Mouse (Mus musculus) embryonic facial prominence, embryonic 14.5 days (tissue): Measurements from ENCODE around the gene Fhad1. TPM values are rescaled to one million over a fixed set of nuclear protein-coding genes. Genes with fewer than 3 reads are reported as not detected.
A peak's percentile ranks its signal among the peaks of the same experiment; 100 is the strongest.
"Not testable (repeated sequence)": the region's sequence is repeated elsewhere in the genome, so short reads cannot be mapped to it uniquely, and the experiment has no call there.

Experiments
- ATAC-seq: fragments of 200-750 bp; cut with Nextera tagmentation; 2 replicates; pipeline ENCODE4 v1.8.0; 2017; ENCODE audit warnings: low read depth, moderate number of reproducible peaks, moderate TSS enrichment
- DNase-seq: peaks from one replicate; pipeline ENCODE4 v3.0.0-alpha.2; 2015; ENCODE audit warnings: low spot score
- H3K27ac ChIP-seq: fragments of 300-500 bp; sonication (generic); replicated peaks from 2 replicates; pipeline ENCODE4 v1.5.1; 2014; ENCODE audit warnings: low read depth, mild to moderate bottlenecking, low read length, moderate library complexity
- H3K27me3 ChIP-seq: fragments of 300-500 bp; sonication (generic); replicated peaks from 2 replicates; pipeline ENCODE4 v1.6.1; 2014; ENCODE audit warnings: low read length; ENCODE audit not compliant: control insufficient read depth, insufficient read depth
- H3K36me3 ChIP-seq: fragments of 300-500 bp; sonication (generic); 2 replicates; pipeline ENCODE4 v1.6.1; 2014; ENCODE audit warnings: low read length, mixed read lengths; ENCODE audit not compliant: control insufficient read depth, insufficient read depth
- H3K4me1 ChIP-seq: fragments of 300-500 bp; sonication (generic); 2 replicates; pipeline ENCODE4 v1.6.1; 2014; ENCODE audit warnings: antibody characterized with exemption, low read length; ENCODE audit not compliant: control insufficient read depth, insufficient read depth
- H3K4me2 ChIP-seq: fragments of 300-500 bp; sonication (generic); 2 replicates; pipeline ENCODE4 v1.6.1; 2014; ENCODE audit warnings: low read depth, mild to moderate bottlenecking, low read length, moderate library complexity, mixed read lengths
- H3K4me3 ChIP-seq: fragments of 300-500 bp; sonication (generic); 2 replicates; pipeline ENCODE4 v1.5.1; 2014; ENCODE audit warnings: low read depth, mild to moderate bottlenecking, low read length
- H3K9ac ChIP-seq: fragments of 300-500 bp; sonication (generic); 2 replicates; pipeline ENCODE4 v1.6.1; 2014; ENCODE audit warnings: low read depth, mild to moderate bottlenecking, low read length, moderate library complexity, mixed read lengths
- H3K9me3 ChIP-seq: fragments of 300-500 bp; sonication (generic); 2 replicates; pipeline ENCODE4 v1.6.1; 2016; ENCODE audit warnings: low read length; ENCODE audit not compliant: control insufficient read depth
- WGBS: fragments of 180-500 bp; shearing (Covaris S2); extraction: QIAGEN DNeasy Blood & Tissue Kit; methylation state at CpG from one replicate; pipeline ENCODE4 v1.1.7; 2014; 5-methylcytosine and 5-hydroxymethylcytosine counted together
- polyA plus RNA-seq: library from polyadenylated mRNA; unstranded; fragments of >200 nt; fragmentation: Nextera tagmentation; extraction: Ambion mirVana; gene quantifications from 2 replicates; pipeline ENCODE4 v1.2.1, GENCODE M21; 2014

Fhad1 gene
- polyA plus RNA-seq, 1 experiment from 2014 or later, result 6.8 TPM

DNA sequence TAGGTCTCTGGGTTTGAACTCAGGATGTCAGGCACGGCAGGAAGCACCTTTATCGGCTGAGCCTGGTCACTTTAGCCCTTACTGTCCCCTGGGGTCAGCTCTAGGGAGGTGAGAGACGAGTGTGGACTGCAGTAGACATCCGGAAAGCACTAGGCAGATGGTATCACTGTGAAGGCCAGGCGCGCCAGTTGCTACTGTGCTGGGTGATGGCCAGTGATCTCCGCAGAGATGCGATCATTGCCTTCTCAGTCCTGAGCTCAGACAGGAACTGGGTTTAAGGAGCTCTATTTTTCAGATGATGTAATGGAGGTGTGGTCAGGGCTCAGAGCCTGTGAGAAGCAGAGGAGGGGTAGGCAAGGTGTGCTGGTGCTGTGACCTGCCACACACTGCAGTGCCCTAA lies 40.7 kb upstream of the Fhad1 start:
- no peak overlapping the region for H3K27ac ChIP-seq
- ATAC-seq, result no peak
- 80% methylated on average over 8 of the region's 8 CpGs for WGBS

GRCm38 (mm10) chr4:142054580-142054979 lies 39.7 kb upstream of the Fhad1 start:
- H3K36me3 ChIP-seq, result no peaks in the 10 kb centered on the region
- no peak for DNase-seq
- H3K9ac ChIP-seq, result no peak overlapping the region
- no peaks in the 10 kb centered on the region for H3K9me3 ChIP-seq
- H3K4me3 ChIP-seq, result no peak overlapping the region
- no peak overlapping the region for H3K4me2 ChIP-seq
- no peak for ATAC-seq
- 83% methylated on average over 11 of the region's 11 CpGs for WGBS
- no peak overlapping the region for H3K27ac ChIP-seq
- H3K4me1 ChIP-seq, result peaks cover 9% of the 10 kb centered on the region; the same call in 1 of the 2 replicates
- H3K27me3 ChIP-seq, result no peaks in the 10 kb centered on the region

More for the DNA sequence above, 40.7 kb upstream of the Fhad1 start:
- Histone ChIP-seq H3K4me2 (no peak overlapping the region), H3K4me3 (no peak overlapping the region), H3K36me3 (no peaks in the 10 kb centered on the region), H3K9me3 (no peaks in the 10 kb centered on the region), H3K4me1 (peaks cover 9% of the 10 kb centered on the region; the same call in 1 of the 2 replicates), H3K27me3 (no peaks in the 10 kb centered on the region), H3K9ac (no peak overlapping the region)
- DNase-seq, result no peak

- DNase-seq, result no peak
- no peak overlapping the region for H3K27ac ChIP-seq
- no peaks in the 10 kb centered on the region for H3K27me3 ChIP-seq
- H3K4me2 ChIP-seq, result no peak overlapping the region
- WGBS, result 42% methylated on average over 9 of the region's 9 CpGs
- no peak for ATAC-seq
- no peaks in the 10 kb centered on the region for H3K9me3 ChIP-seq
- no peak overlapping the region for H3K4me3 ChIP-seq
- H3K9ac ChIP-seq, result no peak overlapping the region
- peaks cover 9% of the 10 kb centered on the region; the same call in 1 of the 2 replicates for H3K4me1 ChIP-seq
- no peaks in the 10 kb centered on the region for H3K36me3 ChIP-seq
Observed at GRCm38 (mm10) chr4:142053661-142054448, 39.0 kb upstream of the Fhad1 start.

DNA sequence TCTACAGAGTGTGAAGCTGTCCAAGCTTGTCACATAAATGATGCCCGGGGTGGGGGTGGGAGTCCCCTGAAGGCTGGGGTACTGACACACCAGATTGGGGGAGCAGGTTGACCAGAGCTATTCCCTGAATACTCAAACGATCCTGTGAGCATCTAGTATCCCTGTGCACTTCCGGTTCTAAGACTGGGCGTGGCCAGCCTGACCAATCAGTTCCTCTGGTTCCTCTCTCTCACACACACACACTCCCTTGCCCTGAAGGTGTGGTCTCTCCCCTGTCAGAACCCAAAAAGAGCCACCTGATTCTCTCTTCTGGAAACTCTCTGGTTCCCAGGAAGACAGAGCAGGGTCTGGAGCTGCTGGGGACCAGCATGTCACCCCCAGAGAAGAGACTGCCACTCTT lies 38.4 kb upstream of the Fhad1 start:
- Histone ChIP-seq H3K27ac (no peak overlapping the region), H3K27me3 (no peaks in the 10 kb centered on the region), H3K4me1 (peaks cover 9% of the 10 kb centered on the region; the same call in 1 of the 2 replicates), H3K36me3 (no peaks in the 10 kb centered on the region), H3K9me3 (no peaks in the 10 kb centered on the region), H3K4me3 (no peak overlapping the region), H3K4me2 (no peak overlapping the region), H3K9ac (no peak overlapping the region)
- ATAC-seq (no peak), DNase-seq (no peak)
- 54% methylated on average over 4 of the region's 4 CpGs for WGBS

GRCm38 (mm10) chr4:142052391-142053132 lies 37.7 kb upstream of the Fhad1 start:
- Histone ChIP-seq H3K4me2 (peak overlapping the region; percentile 41), H3K4me3 (no peak overlapping the region), H3K4me1 (peaks cover 9% of the 10 kb centered on the region; the same call in 1 of the 2 replicates), H3K9me3 (no peaks in the 10 kb centered on the region), H3K9ac (no peak overlapping the region), H3K27me3 (no peaks in the 10 kb centered on the region), H3K27ac (no peak overlapping the region), H3K36me3 (no peaks in the 10 kb centered on the region)
- DNase-seq (no peak), ATAC-seq (no peak)
- WGBS, result 32% methylated on average over 22 of the region's 22 CpGs

DNA sequence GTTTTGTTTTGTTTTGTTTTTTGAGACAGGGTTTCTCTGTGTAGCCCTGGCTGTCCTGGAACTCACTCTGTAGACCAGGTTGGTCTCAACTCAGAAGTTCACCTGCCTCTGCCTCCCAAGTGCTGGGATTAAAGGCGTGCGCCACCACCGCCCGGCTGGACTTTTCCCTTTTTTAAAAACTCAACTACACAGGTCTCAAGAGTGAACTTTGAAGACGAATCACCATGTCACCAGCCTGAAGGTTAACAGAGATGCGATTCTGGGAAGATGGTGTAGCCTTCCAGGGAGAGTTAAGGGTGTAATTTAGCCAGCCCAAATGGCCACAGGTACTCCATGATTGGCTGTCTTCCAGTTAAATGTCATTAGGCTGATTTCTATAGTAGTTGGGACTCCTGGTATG lies 37.0 kb upstream of the Fhad1 start:
- not testable (repeated sequence) for H3K4me2 ChIP-seq, H3K4me3 ChIP-seq, H3K9me3 ChIP-seq

DNA sequence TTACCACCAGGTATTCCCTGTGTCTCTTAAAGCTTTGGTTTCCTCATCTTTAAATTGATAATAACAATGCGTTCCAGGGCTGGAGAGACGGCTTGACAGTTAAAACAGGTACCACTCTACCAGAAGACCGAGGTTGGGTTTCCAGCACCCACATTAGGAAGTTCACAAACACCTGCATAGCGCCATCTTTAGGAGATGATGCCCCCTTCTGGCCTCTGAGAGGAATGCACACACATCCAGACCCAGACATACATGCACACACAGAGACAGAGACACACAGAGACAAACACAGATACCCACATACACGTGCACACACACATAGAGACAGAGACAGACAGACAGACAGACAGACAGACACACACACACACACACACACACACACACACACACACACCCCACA lies 35.1 kb upstream of the Fhad1 start:
- DNase-seq (no peak), ATAC-seq (no peak)
- no peaks in the 10 kb centered on the region for H3K27me3 ChIP-seq
- H3K4me1 ChIP-seq, result peaks cover 6% of the 10 kb centered on the region; the same call in 1 of the 2 replicates
- 91% methylated on average over 5 of the region's 5 CpGs for WGBS
- no peaks in the 10 kb centered on the region for H3K9me3 ChIP-seq
- no peak overlapping the region for H3K27ac ChIP-seq
- no peak overlapping the region for H3K9ac ChIP-seq
- no peak overlapping the region for H3K4me2 ChIP-seq
- H3K4me3 ChIP-seq, result no peak overlapping the region
- no peaks in the 10 kb centered on the region for H3K36me3 ChIP-seq

More for the DNA sequence above, 37.0 kb upstream of the Fhad1 start:
- not testable (repeated sequence) for H3K4me1 ChIP-seq, H3K9ac ChIP-seq, H3K36me3 ChIP-seq, H3K27me3 ChIP-seq, ATAC-seq, H3K27ac ChIP-seq, DNase-seq
- WGBS, result 75% methylated on average over 6 of the region's 6 CpGs

- Histone ChIP-seq H3K4me1 (peaks cover 6% of the 10 kb centered on the region; the same call in 1 of the 2 replicates), H3K36me3 (no peaks in the 10 kb centered on the region), H3K4me2 (no peak overlapping the region), H3K4me3 (no peak overlapping the region), H3K9ac (no peak overlapping the region), H3K27ac (no peak overlapping the region), H3K27me3 (no peaks in the 10 kb centered on the region), H3K9me3 (no peaks in the 10 kb centered on the region)
- no peak for DNase-seq
- WGBS, result 70% methylated on average over 8 of the region's 8 CpGs
- ATAC-seq, result no peak
Observed at GRCm38 (mm10) chr4:142048391-142048790, 33.5 kb upstream of the Fhad1 start.
